Mouse (Mus musculus) E14TG2a.4 (cell line): Measurements from ENCODE around the gene Fgf23.

Experiments
- CTCF ChIP-seq: conservative IDR thresholded peaks from 2 replicates; pipeline ENCODE4 v1.5.1; 2014; ENCODE audit warnings: low read length
- NANOG ChIP-seq: IDR thresholded peaks from 2 replicates; pipeline ENCODE4 v1.6.1; 2014; ENCODE audit warnings: borderline replicate concordance, low read length, mixed read lengths
- POU5F1 ChIP-seq: IDR thresholded peaks from 2 replicates; pipeline ENCODE4 v1.6.1; 2014; ENCODE audit warnings: low read length, borderline replicate concordance

DNA sequence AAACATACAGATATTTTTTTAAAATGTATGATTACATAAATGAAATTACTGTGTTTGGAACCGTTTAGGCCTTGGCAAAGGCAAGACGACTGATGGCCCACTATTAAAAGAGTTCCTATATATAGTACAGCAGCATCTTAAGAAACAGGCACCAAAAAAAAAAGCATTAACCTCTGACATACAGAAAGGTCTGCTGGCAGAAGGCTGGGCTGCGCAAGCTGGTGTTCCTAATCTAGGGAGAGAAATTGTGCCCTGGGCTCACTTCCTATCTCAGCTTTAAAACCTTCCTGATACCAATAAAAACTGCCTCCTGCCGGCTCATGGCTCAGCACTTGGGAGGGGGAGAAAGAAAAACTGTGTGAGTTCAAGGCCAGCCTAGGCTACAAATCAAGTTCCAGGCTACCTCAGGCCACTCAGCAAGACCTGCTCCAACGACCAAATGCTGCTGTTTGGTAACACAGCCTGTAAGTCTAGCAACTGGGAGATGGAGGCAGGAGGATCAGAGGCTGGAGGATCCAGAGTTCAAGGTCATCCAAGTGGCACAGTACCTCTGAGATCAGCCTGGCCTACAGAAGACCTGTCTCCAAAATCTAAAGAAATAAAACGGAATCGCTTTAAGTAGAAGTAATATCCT lies 31.8 kb downstream of the Fgf23 start:
- TF ChIP-seq CTCF (no peak), POU5F1 (no peak), NANOG (no peak)
